Mouse (Mus musculus): ENCODE data around the gene Ush2a.

Ush2a gene

GRCm38 (mm10) chr1:188541492-188541891, 279.7 kb downstream of the Ush2a start:
- no peak for DNase-seq (ENCODE audit: low read depth, low spot score)

- peak; percentile 46 for DNase-seq (ENCODE audit: low read depth, low spot score)
These were observed 281.5 kb downstream of the Ush2a start for GRCm38 (mm10) chr1:188543364-188543763.

DNA sequence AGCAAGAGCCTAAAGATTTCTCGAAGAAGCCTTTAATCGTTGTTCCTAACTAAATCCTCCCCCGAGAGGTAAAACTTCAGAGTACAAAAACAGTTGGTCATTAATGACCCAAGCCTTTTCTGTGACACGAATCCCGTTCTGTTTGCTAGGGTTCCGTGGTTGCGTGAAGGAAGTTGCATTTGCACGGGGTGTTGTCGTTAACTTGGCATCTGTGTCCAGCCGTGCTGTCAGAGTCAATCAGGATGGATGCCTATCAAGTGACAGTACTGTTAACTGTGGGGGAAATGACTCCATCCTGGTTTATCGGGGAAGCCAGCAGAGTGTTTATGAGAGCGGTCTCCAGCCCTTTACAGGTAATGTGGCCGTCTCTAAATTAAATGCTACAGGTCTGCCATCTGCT, 287.9 kb downstream of the Ush2a start:
- no peak for DNase-seq (ENCODE audit: low read depth, low spot score)

- DNase-seq (ENCODE audit: low read depth, low spot score) = no peak
These were observed 290.0 kb downstream of the Ush2a start for GRCm38 (mm10) chr1:188551802-188552201.

- DNase-seq (ENCODE audit: low read depth, low spot score) = no peak
These were observed 297.1 kb downstream of the Ush2a start for GRCm38 (mm10) chr1:188558911-188559310.

DNA sequence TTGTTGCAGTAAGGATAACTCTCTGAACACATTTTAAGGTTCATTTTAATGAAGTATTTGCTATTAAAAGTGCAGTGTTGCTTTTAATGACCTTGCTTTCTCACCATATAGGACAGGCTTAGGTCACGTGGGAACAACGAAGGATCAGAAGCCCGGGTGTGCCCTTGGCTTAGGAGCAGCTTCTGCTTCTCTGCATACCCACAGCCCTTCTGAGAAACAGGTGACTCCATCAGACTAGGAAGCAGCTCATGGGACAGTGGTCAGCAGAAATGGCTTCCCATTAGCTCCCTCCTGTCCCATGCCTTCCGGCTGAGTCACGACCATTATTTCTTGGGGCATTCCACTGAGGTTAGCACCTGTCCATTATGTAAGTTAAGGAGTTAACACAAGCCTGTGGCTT, 304.4 kb downstream of the Ush2a start:
- no peak for DNase-seq (ENCODE audit: low read depth, low spot score)

- no peak for DNase-seq (ENCODE audit: low read depth, low spot score)
These were observed 305.7 kb downstream of the Ush2a start for GRCm38 (mm10) chr1:188567486-188567885.

- no peak for DNase-seq (ENCODE audit: low read depth, low spot score)
These were observed 306.6 kb downstream of the Ush2a start for GRCm38 (mm10) chr1:188568295-188568961.

GRCm38 (mm10) chr1:188576246-188576747, 314.5 kb downstream of the Ush2a start:
- no peak for DNase-seq (ENCODE audit: low read depth, low spot score)

- DNase-seq (ENCODE audit: low read depth, low spot score) = no peak
These were observed 315.6 kb downstream of the Ush2a start for GRCm38 (mm10) chr1:188577376-188577775.

- DNase-seq (ENCODE audit: low read depth, low spot score) = peak; percentile 80
These were observed 319.3 kb downstream of the Ush2a start for GRCm38 (mm10) chr1:188581136-188581535.

GRCm38 (mm10) chr1:188595251-188595650, 333.4 kb downstream of the Ush2a start:
- DNase-seq (ENCODE audit: low read depth, low spot score) = no peak

GRCm38 (mm10) chr1:188598052-188598451, 336.2 kb downstream of the Ush2a start:
- peak; percentile 11 for DNase-seq (ENCODE audit: low read depth, low spot score)

- DNase-seq (ENCODE audit: low read depth, low spot score) = no peak
These were observed 337.3 kb downstream of the Ush2a start for GRCm38 (mm10) chr1:188599134-188599533.

- no peak for DNase-seq (ENCODE audit: low read depth, low spot score)
These were observed 344.6 kb downstream of the Ush2a start for GRCm38 (mm10) chr1:188606450-188606849.

- DNase-seq (ENCODE audit: low read depth, low spot score) = no peak
These were observed 354.7 kb downstream of the Ush2a start for GRCm38 (mm10) chr1:188616547-188616946.

GRCm38 (mm10) chr1:188633736-188634135, 371.9 kb downstream of the Ush2a start:
- no peak for DNase-seq (ENCODE audit: low read depth, low spot score)

GRCm38 (mm10) chr1:188639666-188640065, 377.8 kb downstream of the Ush2a start:
- peak; percentile 40 for DNase-seq (ENCODE audit: low read depth, low spot score)

DNA sequence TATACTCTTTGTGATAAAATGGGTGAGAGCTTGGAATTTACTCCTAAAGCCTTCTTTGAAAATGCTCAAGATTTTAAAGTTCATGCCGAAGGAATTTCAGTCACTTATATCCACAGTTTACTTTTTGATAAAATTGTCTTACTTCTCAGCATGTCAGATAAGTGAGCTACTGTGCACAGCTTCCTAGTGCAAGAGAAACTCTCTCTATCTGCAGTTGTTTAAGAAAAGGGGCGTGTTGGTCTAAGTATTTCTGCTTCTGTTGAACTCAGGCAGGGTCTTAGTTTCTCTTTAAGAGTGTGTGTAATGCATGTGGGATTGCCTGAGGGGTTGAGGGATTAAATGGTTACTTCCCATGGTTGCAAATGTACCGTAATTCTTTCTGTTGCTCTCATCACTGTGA, 381.3 kb downstream of the Ush2a start:
- no peak for DNase-seq (ENCODE audit: low read depth, low spot score)

DNA sequence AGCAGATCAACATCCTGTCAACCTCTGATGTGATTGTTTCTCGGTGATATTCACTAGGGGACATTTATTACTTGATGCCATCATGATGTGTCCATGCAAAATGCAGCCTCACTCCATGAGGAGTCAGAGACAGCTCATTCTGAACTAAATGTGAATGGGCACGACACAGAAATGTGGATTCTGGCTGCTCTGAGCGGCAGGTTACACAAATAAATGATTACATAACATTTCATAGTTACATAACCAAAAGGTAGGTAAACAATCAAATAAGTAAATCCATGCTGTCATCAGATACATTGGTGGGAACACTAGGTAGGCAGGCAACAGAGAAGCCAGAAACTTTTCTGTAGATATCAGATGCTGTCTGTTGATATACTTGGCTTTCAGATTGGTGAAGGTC, 391.2 kb downstream of the Ush2a start:
- DNase-seq (ENCODE audit: low read depth, low spot score) = no peak

GRCm38 (mm10) chr1:188656121-188656520, 394.3 kb downstream of the Ush2a start:
- no peak for DNase-seq (ENCODE audit: low read depth, low spot score)

- no peak for DNase-seq (ENCODE audit: low read depth, low spot score)
These were observed 397.3 kb downstream of the Ush2a start for GRCm38 (mm10) chr1:188659159-188659558.

DNA sequence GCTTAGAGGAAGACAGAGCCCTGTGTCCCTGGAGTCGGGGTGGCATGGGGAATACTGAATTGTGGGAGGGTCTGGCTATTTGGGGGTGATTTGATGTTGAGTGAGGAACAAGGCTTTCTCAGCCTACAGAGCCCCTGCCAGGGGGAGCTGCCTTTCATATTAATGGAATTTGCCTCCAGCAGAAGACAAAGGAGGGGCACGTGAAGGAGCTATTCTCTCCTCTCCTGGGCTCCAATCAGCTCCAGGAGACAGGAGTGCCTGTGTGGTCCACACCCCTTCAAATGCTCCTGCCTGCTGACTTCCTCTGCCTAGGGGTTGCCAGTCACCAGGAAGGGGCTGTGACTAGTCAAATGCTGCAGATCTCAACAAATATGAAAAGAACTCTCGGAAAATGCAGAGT, 398.5 kb downstream of the Ush2a start:
- DNase-seq (ENCODE audit: low read depth, low spot score) = peak; percentile 74

DNA sequence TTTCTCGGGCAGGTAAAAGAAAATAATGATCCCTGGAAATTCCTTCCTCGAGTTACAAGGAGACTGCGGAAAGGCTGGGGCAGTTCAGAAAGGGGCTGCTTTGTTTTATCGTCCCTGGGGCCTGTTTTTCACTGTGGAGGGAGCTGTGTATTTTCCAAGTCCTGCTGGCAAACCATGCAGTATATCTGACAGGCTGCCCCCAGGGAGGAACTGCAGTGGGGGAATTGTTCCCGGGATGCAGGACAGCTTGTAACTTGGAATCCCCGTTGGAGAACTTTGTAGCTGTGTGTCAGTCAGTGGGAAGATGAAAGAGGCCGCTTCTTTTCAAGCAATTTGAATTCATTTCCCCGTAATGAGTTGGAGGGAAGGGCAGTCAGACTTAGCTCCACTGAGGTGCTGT, 399.1 kb downstream of the Ush2a start:
- DNase-seq (ENCODE audit: low read depth, low spot score) = peak; percentile 39
